Mouse (Mus musculus) small intestine, adult 2 months (tissue): ENCODE results near the gene Eef2.

ENCODE experiments used
- CTCF ChIP-seq: fragments of 200-500 bp; IDR thresholded peaks from 2 replicates; pipeline ENCODE4 v1.5.1; 2012; ENCODE audit warnings: low read depth, mild to moderate bottlenecking, control low read depth, inconsistent platforms, low read length, moderate library complexity, mixed read lengths; ENCODE audit not compliant: insufficient replicate concordance, insufficient read length; ENCODE audit errors: extremely low read depth
- POLR2A ChIP-seq: fragments of 200-500 bp; IDR thresholded peaks from 2 replicates; pipeline ENCODE4 v1.6.1; 2012; ENCODE audit warnings: low read depth, mild to moderate bottlenecking, control low read depth, inconsistent platforms, low read length, moderate library complexity

DNA sequence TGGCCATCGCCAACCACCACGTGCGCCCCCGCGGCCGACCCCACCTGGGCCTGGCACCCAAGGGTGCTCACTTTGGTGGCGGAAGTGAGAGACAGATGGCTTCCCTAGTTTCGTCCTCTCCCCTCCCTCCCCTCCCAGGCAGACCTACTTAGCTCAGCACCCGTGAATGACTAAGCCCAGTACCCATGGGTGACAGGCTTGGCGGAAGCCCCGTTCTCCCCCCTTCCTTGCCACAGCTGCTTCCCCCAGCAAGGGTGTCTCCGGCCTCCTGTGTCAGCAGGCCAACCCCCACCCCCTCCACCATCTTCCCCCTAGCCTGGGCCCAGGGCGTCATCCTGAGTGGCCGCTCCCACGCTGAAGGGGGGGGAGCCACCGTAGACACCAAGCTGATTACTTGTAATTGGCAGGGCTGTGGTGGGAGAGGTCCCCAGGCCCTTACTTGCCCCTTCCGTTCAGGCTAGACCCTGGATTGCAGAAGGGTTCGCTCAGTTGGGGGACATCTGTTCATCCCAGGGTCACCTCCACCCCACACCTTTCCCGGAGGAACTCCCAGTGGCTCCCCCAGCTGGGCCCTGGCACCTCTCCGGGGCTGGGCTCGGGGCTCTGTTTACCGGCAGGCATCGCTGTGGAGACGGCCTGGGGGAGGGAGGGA is 38.2 kb upstream of the Eef2 start:
- no peak for TF ChIP-seq CTCF
- TF ChIP-seq POLR2A, result no peak
